Mouse (Mus musculus): ENCODE data around the gene Abcc4. TPM values are rescaled to one million over a fixed set of nuclear protein-coding genes. Genes with fewer than 3 reads are reported as not detected.

Abcc4 gene
- total and polyA plus RNA-seq, 2 experiments from 2014 or later = 2.4 to 3.6 TPM

DNA sequence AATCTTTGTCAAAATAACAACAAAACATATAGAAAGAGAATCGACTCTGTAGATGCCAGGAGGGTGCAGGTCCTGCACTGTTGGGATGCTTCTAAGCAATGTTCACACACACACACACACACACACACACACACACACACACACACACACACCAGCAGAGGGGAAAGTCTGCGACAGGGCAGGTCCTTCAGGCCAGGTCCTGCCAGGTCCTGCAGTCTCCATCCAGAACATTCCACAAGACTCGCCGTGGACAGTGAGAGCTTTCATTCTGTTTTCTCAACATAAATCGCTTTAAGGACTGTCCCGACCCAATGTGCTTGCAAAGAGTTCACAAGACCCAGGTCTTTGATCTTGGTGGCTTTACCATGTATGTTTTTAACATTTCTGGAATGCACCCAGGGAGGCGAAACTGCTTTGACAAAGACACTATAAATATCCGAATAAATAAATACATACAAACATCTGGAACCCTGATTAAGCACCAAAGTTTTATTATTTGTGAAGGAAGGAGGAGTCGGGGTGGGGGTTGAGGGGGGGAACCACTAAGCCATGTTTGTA, 133.3 kb downstream of the Abcc4 start:
- Histone ChIP-seq H3K9ac (replicated peaks; ENCODE audit: low read length, poor library complexity, severe bottlenecking) (no peak overlapping the region), H3K9me3 (ENCODE audit: low read length) (no peaks in the 10 kb centered on the region), H3K4me3 (ENCODE audit: low read depth, low read length) (no peak overlapping the region), H3K4me2 (ENCODE audit: low read depth, low read length, poor library complexity, severe bottlenecking) (no peak overlapping the region), H3K27me3 (ENCODE audit: insufficient read depth, low read length) (no peaks in the 10 kb centered on the region), H3K4me1 (ENCODE audit: insufficient read depth, low read length) (no peaks in the 10 kb centered on the region), H3K27ac (ENCODE audit: low read depth, low read length) (no peak overlapping the region), H3K36me3 (ENCODE audit: insufficient read depth, low read length) (no peaks in the 10 kb centered on the region)
- no peak for TF ChIP-seq CTCF (IDR thresholded peaks at IDR 0.05)
- ATAC-seq (ENCODE audit: low FRiP score) = no peak
- DNase-seq (ENCODE audit: low spot score) = no peak
- WGBS = 83% methylated on average over 9 of the region's 9 CpGs

DNA sequence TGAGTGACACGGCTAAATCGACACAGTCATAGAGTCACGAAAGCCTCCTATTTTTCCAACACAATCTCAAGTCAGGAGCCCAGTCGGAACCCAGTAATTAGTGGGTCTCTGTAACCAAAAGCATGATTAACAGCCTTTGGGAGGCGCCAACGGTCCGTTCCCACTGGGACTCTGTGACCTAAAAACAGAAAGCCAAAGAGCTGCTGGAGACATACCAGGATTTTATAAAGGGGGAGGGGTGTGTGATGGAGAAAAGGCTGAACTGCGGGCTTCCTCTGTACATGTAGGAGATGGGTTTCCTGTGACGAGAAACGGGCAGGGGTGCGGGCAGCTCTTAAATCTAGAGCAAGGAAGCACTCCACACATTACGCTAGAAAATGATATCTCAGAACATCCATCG, 136.4 kb downstream of the Abcc4 start:
- WGBS = 93% methylated on average over 13 of the region's 13 CpGs

DNA sequence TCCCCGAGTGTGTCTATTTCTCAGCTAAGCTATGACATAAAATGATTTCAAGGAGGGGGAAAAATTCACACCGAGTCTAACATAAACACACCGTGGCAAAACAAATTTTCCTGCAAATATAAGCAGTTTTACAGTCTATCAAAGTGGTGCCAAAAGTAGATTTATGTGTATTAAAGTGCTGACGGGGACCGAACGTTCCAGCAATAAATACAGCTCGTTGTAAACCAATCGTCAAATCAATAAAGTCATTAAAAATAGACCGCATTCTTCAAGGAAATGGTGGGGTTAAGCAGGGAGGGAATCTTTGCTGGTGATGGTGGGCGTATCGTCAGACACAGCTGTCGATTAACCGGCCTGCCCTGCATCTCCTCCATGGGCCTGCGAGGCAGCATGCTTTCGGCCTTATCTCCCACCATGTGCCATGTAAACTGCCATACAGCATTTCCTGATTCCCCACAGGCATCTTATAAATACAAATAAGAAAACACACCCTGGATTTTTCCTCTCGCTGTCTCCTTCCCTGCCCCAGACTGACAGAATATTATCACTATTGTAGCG, 137.8 kb downstream of the Abcc4 start:
- Histone ChIP-seq H3K36me3 (ENCODE audit: insufficient read depth, low read length) (no peaks in the 10 kb centered on the region), H3K9ac (replicated peaks; ENCODE audit: low read length, poor library complexity, severe bottlenecking) (no peak overlapping the region), H3K27ac (ENCODE audit: low read depth, low read length) (no peak overlapping the region), H3K27me3 (ENCODE audit: insufficient read depth, low read length) (no peaks in the 10 kb centered on the region), H3K4me1 (ENCODE audit: insufficient read depth, low read length) (no peaks in the 10 kb centered on the region), H3K4me2 (ENCODE audit: low read depth, low read length, poor library complexity, severe bottlenecking) (no peak overlapping the region), H3K4me3 (ENCODE audit: low read depth, low read length) (no peak overlapping the region), H3K9me3 (ENCODE audit: low read length) (no peaks in the 10 kb centered on the region)
- ATAC-seq (ENCODE audit: low FRiP score) = no peak
- 67% methylated on average over 17 of the region's 17 CpGs for WGBS
- no peak for TF ChIP-seq CTCF (IDR thresholded peaks at IDR 0.05)
- no peak for DNase-seq (ENCODE audit: low spot score)

More for the DNA sequence above, 136.4 kb downstream of the Abcc4 start:
- H3K36me3 ChIP-seq (ENCODE audit: insufficient read depth, low read length) = no peaks in the 10 kb centered on the region
- no peak overlapping the region for H3K27ac ChIP-seq (ENCODE audit: low read depth, low read length)
- H3K4me2 ChIP-seq (ENCODE audit: low read depth, low read length, poor library complexity, severe bottlenecking) = no peak overlapping the region
- TF ChIP-seq CTCF (IDR thresholded peaks at IDR 0.05) = no peak
- H3K4me3 ChIP-seq (ENCODE audit: low read depth, low read length) = no peak overlapping the region
- H3K9ac ChIP-seq (replicated peaks; ENCODE audit: low read length, poor library complexity, severe bottlenecking) = no peak overlapping the region
- H3K4me1 ChIP-seq (ENCODE audit: insufficient read depth, low read length) = no peaks in the 10 kb centered on the region
- ATAC-seq (ENCODE audit: low FRiP score) = no peak
- H3K27me3 ChIP-seq (ENCODE audit: insufficient read depth, low read length) = no peaks in the 10 kb centered on the region
- DNase-seq (ENCODE audit: low spot score) = no peak
- H3K9me3 ChIP-seq (ENCODE audit: low read length) = no peaks in the 10 kb centered on the region

DNA sequence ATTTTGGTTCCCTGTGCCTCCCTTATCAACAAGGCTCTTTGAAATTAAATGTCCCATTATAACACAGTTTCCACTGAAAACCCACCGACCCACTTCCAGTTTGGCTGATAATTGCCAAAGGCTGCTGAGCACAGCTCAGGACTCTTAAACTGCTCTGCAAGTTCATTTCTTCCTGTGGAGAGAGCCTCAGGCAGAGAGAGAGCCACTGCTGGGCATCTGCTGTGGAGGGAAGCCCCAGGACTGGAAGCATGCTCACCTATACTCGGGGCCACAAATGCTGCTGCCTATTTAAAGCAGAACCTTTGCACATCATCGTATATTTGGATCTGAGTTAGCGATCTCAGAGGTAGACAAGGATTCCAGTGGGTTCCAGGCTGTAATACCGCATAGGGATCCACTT, 139.2 kb downstream of the Abcc4 start:
- DNase-seq (ENCODE audit: low spot score) (no peak), ATAC-seq (ENCODE audit: low FRiP score) (no peak)
- 75% methylated on average over 5 of the region's 5 CpGs for WGBS
- Histone ChIP-seq H3K27me3 (ENCODE audit: insufficient read depth, low read length) (no peaks in the 10 kb centered on the region), H3K36me3 (ENCODE audit: insufficient read depth, low read length) (no peaks in the 10 kb centered on the region), H3K4me3 (ENCODE audit: low read depth, low read length) (no peak overlapping the region), H3K9me3 (ENCODE audit: low read length) (no peaks in the 10 kb centered on the region), H3K4me2 (ENCODE audit: low read depth, low read length, poor library complexity, severe bottlenecking) (no peak overlapping the region; the same call in 1 of the 2 replicates), H3K9ac (replicated peaks; ENCODE audit: low read length, poor library complexity, severe bottlenecking) (no peak overlapping the region), H3K4me1 (ENCODE audit: insufficient read depth, low read length) (no peaks in the 10 kb centered on the region), H3K27ac (ENCODE audit: low read depth, low read length) (no peak overlapping the region)
- no peak for TF ChIP-seq CTCF (IDR thresholded peaks at IDR 0.05)

DNA sequence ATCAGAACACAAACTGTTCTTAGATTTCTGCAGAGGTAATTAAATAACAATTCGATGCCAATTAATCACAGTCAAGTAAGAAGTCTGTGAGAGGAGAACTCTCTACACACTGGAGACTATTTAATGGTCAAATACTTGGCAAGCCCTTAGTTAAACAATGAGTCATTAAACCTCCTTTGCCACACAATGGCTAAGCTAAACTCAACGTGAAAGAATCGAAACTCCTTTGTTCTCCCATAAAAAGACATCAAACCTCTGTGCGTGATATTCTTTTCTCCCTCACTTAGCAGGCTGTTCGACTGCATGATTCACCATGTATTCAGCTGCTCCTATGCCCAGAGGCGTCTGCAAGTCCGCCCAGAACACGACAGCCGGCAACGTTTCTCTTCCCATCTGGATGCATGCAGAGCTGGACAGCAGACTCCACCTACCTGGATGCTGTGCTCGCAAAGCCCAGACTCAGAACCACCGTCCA, 139.8 kb downstream of the Abcc4 start:
- DNase-seq (ENCODE audit: low spot score) = peak; percentile 39
- Histone ChIP-seq H3K27me3 (ENCODE audit: insufficient read depth, low read length) (no peaks in the 10 kb centered on the region), H3K4me1 (ENCODE audit: insufficient read depth, low read length) (no peaks in the 10 kb centered on the region), H3K36me3 (ENCODE audit: insufficient read depth, low read length) (no peaks in the 10 kb centered on the region), H3K4me3 (ENCODE audit: low read depth, low read length) (no peak overlapping the region), H3K4me2 (ENCODE audit: low read depth, low read length, poor library complexity, severe bottlenecking) (peak overlapping the region; percentile 26), H3K27ac (ENCODE audit: low read depth, low read length) (no peak overlapping the region), H3K9ac (replicated peaks; ENCODE audit: low read length, poor library complexity, severe bottlenecking) (no peak overlapping the region), H3K9me3 (ENCODE audit: low read length) (no peaks in the 10 kb centered on the region)
- peak; percentile 23; the same call in 1 of the 2 replicates for ATAC-seq (ENCODE audit: low FRiP score)
- WGBS = 15% methylated on average over 12 of the region's 12 CpGs
- TF ChIP-seq CTCF (IDR thresholded peaks at IDR 0.05) = no peak

DNA sequence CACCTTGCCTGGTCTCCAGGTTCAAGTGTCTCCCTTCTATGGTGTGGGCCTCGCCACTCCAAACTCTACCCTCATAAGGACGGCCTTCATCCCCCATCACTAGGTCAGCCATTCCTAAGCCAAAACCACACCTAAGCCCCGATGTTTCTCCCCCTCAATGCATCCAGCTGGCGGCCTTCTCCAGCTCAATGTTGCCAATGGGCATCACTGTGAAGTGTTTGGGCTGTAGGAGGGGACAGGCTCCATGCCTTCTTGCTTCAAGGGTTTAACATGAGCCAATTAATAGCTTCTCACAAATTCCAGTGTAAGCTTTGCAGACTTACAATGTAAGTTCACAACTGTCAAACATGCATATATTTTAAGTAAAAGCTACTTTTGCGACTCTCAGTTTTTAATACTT, 140.3 kb downstream of the Abcc4 start:
- 95% methylated on average over 5 of the region's 5 CpGs for WGBS

More for the DNA sequence above, 140.3 kb downstream of the Abcc4 start:
- H3K4me3 ChIP-seq (ENCODE audit: low read depth, low read length) = no peak overlapping the region
- H3K9ac ChIP-seq (replicated peaks; ENCODE audit: low read length, poor library complexity, severe bottlenecking) = no peak overlapping the region
- no peak for DNase-seq (ENCODE audit: low spot score)
- no peak for ATAC-seq (ENCODE audit: low FRiP score)
- H3K36me3 ChIP-seq (ENCODE audit: insufficient read depth, low read length) = no peaks in the 10 kb centered on the region
- no peak overlapping the region for H3K4me2 ChIP-seq (ENCODE audit: low read depth, low read length, poor library complexity, severe bottlenecking)
- TF ChIP-seq CTCF (IDR thresholded peaks at IDR 0.05) = no peak
- no peaks in the 10 kb centered on the region for H3K9me3 ChIP-seq (ENCODE audit: low read length)
- no peak overlapping the region for H3K27ac ChIP-seq (ENCODE audit: low read depth, low read length)
- no peaks in the 10 kb centered on the region for H3K27me3 ChIP-seq (ENCODE audit: insufficient read depth, low read length)
- H3K4me1 ChIP-seq (ENCODE audit: insufficient read depth, low read length) = no peaks in the 10 kb centered on the region

All from midbrain, postnatal 0 days (tissue).